Mouse (Mus musculus): Measurements from ENCODE around the gene Tox2.

Gene Tox2

GRCm38 (mm10) chr2:163233666-163234065 lies 30.7 kb downstream of the Tox2 start:
- Histone ChIP-seq H3K36me3 (ENCODE audit: insufficient read depth, low read length) (no peaks in the 10 kb centered on the region), H3K27me3 (ENCODE audit: insufficient read depth, low read length) (peaks cover 21% of the 10 kb centered on the region), H3K4me3 (replicated peaks; ENCODE audit: low read length) (no peak overlapping the region), H3K4me1 (replicated peaks; ENCODE audit: low read depth, low read length) (peaks cover 6% of the 10 kb centered on the region), H3K9me3 (ENCODE audit: low read length) (no peaks in the 10 kb centered on the region)
- TF ChIP-seq NANOG (IDR thresholded peaks at IDR 0.05; ENCODE audit: borderline replicate concordance, low read length) (no peak), CTCF (conservative IDR thresholded peaks at IDR 0.05; ENCODE audit: low read length) (no peak), POU5F1 (IDR thresholded peaks at IDR 0.05; ENCODE audit: borderline replicate concordance, low read length) (no peak)

- Histone ChIP-seq H3K4me1 (replicated peaks; ENCODE audit: low read depth, low read length) (peaks cover 6% of the 10 kb centered on the region), H3K9me3 (ENCODE audit: low read length) (no peaks in the 10 kb centered on the region), H3K4me3 (replicated peaks; ENCODE audit: low read length) (no peak overlapping the region), H3K27me3 (ENCODE audit: insufficient read depth, low read length) (peaks cover 17% of the 10 kb centered on the region), H3K36me3 (ENCODE audit: insufficient read depth, low read length) (no peaks in the 10 kb centered on the region)
- TF ChIP-seq NANOG (IDR thresholded peaks at IDR 0.05; ENCODE audit: borderline replicate concordance, low read length) (no peak), CTCF (conservative IDR thresholded peaks at IDR 0.05; ENCODE audit: low read length) (no peak), POU5F1 (IDR thresholded peaks at IDR 0.05; ENCODE audit: borderline replicate concordance, low read length) (no peak)
Measured at GRCm38 (mm10) chr2:163236057-163236456, 33.1 kb downstream of the Tox2 start.

GRCm38 (mm10) chr2:163237999-163238529 lies 35.1 kb downstream of the Tox2 start:
- TF ChIP-seq CTCF (conservative IDR thresholded peaks at IDR 0.05; ENCODE audit: low read length) (no peak), POU5F1 (IDR thresholded peaks at IDR 0.05; ENCODE audit: borderline replicate concordance, low read length) (no peak)
- Histone ChIP-seq H3K27me3 (ENCODE audit: insufficient read depth, low read length) (peaks cover 4% of the 10 kb centered on the region; the same call in 1 of the 2 replicates), H3K4me1 (replicated peaks; ENCODE audit: low read depth, low read length) (peaks cover 6% of the 10 kb centered on the region), H3K36me3 (ENCODE audit: insufficient read depth, low read length) (no peaks in the 10 kb centered on the region), H3K4me3 (replicated peaks; ENCODE audit: low read length) (no peak overlapping the region), H3K9me3 (ENCODE audit: low read length) (no peaks in the 10 kb centered on the region)

GRCm38 (mm10) chr2:163239945-163240344 lies 37.0 kb downstream of the Tox2 start:
- H3K27me3 ChIP-seq (ENCODE audit: insufficient read depth, low read length): peaks cover 4% of the 10 kb centered on the region; the same call in 1 of the 2 replicates
- H3K4me3 ChIP-seq (replicated peaks; ENCODE audit: low read length): no peak overlapping the region
- TF ChIP-seq POU5F1 (IDR thresholded peaks at IDR 0.05; ENCODE audit: borderline replicate concordance, low read length): no peak
- no peak for TF ChIP-seq CTCF (conservative IDR thresholded peaks at IDR 0.05; ENCODE audit: low read length)
- no peak for TF ChIP-seq NANOG (IDR thresholded peaks at IDR 0.05; ENCODE audit: borderline replicate concordance, low read length)
- no peaks in the 10 kb centered on the region for H3K36me3 ChIP-seq (ENCODE audit: insufficient read depth, low read length)
- H3K4me1 ChIP-seq (replicated peaks; ENCODE audit: low read depth, low read length): peaks cover 6% of the 10 kb centered on the region
- no peaks in the 10 kb centered on the region for H3K9me3 ChIP-seq (ENCODE audit: low read length)

GRCm38 (mm10) chr2:163241867-163242266 lies 38.9 kb downstream of the Tox2 start:
- Histone ChIP-seq H3K9me3 (ENCODE audit: low read length) (no peaks in the 10 kb centered on the region), H3K4me3 (replicated peaks; ENCODE audit: low read length) (no peak overlapping the region), H3K4me1 (replicated peaks; ENCODE audit: low read depth, low read length) (no peaks in the 10 kb centered on the region), H3K36me3 (ENCODE audit: insufficient read depth, low read length) (no peaks in the 10 kb centered on the region), H3K27me3 (ENCODE audit: insufficient read depth, low read length) (peaks cover 14% of the 10 kb centered on the region; the same call in 1 of the 2 replicates)
- no peak for TF ChIP-seq CTCF (conservative IDR thresholded peaks at IDR 0.05; ENCODE audit: low read length)
- no peak for TF ChIP-seq NANOG (IDR thresholded peaks at IDR 0.05; ENCODE audit: borderline replicate concordance, low read length)
- TF ChIP-seq POU5F1 (IDR thresholded peaks at IDR 0.05; ENCODE audit: borderline replicate concordance, low read length): no peak

- Histone ChIP-seq H3K27me3 (ENCODE audit: insufficient read depth, low read length) (peaks cover 19% of the 10 kb centered on the region; the same call in 1 of the 2 replicates), H3K9me3 (ENCODE audit: low read length) (no peaks in the 10 kb centered on the region), H3K36me3 (ENCODE audit: insufficient read depth, low read length) (no peaks in the 10 kb centered on the region), H3K4me1 (replicated peaks; ENCODE audit: low read depth, low read length) (no peaks in the 10 kb centered on the region; the same call in 1 of the 2 replicates), H3K4me3 (replicated peaks; ENCODE audit: low read length) (no peak overlapping the region)
- TF ChIP-seq CTCF (conservative IDR thresholded peaks at IDR 0.05; ENCODE audit: low read length) (no peak), NANOG (IDR thresholded peaks at IDR 0.05; ENCODE audit: borderline replicate concordance, low read length) (no peak), POU5F1 (IDR thresholded peaks at IDR 0.05; ENCODE audit: borderline replicate concordance, low read length) (no peak)
Measured at GRCm38 (mm10) chr2:163243917-163244852, 41.3 kb downstream of the Tox2 start.

GRCm38 (mm10) chr2:163248912-163249311 lies 46.0 kb downstream of the Tox2 start:
- Histone ChIP-seq H3K9me3 (ENCODE audit: low read length) (no peaks in the 10 kb centered on the region), H3K36me3 (ENCODE audit: insufficient read depth, low read length) (no peaks in the 10 kb centered on the region), H3K4me3 (replicated peaks; ENCODE audit: low read length) (no peak overlapping the region), H3K4me1 (replicated peaks; ENCODE audit: low read depth, low read length) (peaks cover 2% of the 10 kb centered on the region; the same call in 1 of the 2 replicates), H3K27me3 (ENCODE audit: insufficient read depth, low read length) (peaks cover 15% of the 10 kb centered on the region; the same call in 1 of the 2 replicates)
- TF ChIP-seq NANOG (IDR thresholded peaks at IDR 0.05; ENCODE audit: borderline replicate concordance, low read length): no peak
- no peak for TF ChIP-seq POU5F1 (IDR thresholded peaks at IDR 0.05; ENCODE audit: borderline replicate concordance, low read length)
- no peak for TF ChIP-seq CTCF (conservative IDR thresholded peaks at IDR 0.05; ENCODE audit: low read length)

GRCm38 (mm10) chr2:163252645-163253044 lies 49.7 kb downstream of the Tox2 start:
- Histone ChIP-seq H3K9me3 (ENCODE audit: low read length) (no peaks in the 10 kb centered on the region), H3K4me3 (replicated peaks; ENCODE audit: low read length) (no peak overlapping the region), H3K27me3 (ENCODE audit: insufficient read depth, low read length) (no peaks in the 10 kb centered on the region), H3K4me1 (replicated peaks; ENCODE audit: low read depth, low read length) (peaks cover 2% of the 10 kb centered on the region; the same call in 1 of the 2 replicates), H3K36me3 (ENCODE audit: insufficient read depth, low read length) (no peaks in the 10 kb centered on the region)
- TF ChIP-seq NANOG (IDR thresholded peaks at IDR 0.05; ENCODE audit: borderline replicate concordance, low read length): no peak
- TF ChIP-seq CTCF (conservative IDR thresholded peaks at IDR 0.05; ENCODE audit: low read length): peak; percentile 61

All from E14TG2a.4 (cell line).